Mouse (Mus musculus) left cerebral cortex, adult 9 months (tissue): Measurements from ENCODE around the gene Sh3d21.

Experiments used
- DNase-seq, 2 experiments: peaks; one replicate each; pipeline ENCODE4 v3.0.0; 2022; ENCODE audit warnings: low spot score in 2 of 2

Gene Sh3d21

GRCm38 (mm10) chr4:126109613-126110373 lies 53.5 kb downstream of the Sh3d21 start:
- DNase-seq = no peak

- no peak for DNase-seq
Observed at GRCm38 (mm10) chr4:126108061-126108740, 55.1 kb downstream of the Sh3d21 start.

- no peak for DNase-seq
Observed at GRCm38 (mm10) chr4:126105131-126105783, 58.0 kb downstream of the Sh3d21 start.

GRCm38 (mm10) chr4:126104261-126105075 lies 58.8 kb downstream of the Sh3d21 start:
- peak in 1 of 2 experiments; percentile 47 for DNase-seq

- DNase-seq = peak; percentile 95 to 97
Observed at GRCm38 (mm10) chr4:126103590-126104068, 59.7 kb downstream of the Sh3d21 start, which contains the start of gene Stk40. TSS of gene Stk40 (plus strand) at chr4:126103957.

- peak; percentile 79 to 88 for DNase-seq
Observed at GRCm38 (mm10) chr4:126103057-126103581, 60.2 kb downstream of the Sh3d21 start.

GRCm38 (mm10) chr4:126102061-126102841 lies 61.0 kb downstream of the Sh3d21 start:
- DNase-seq = peak; percentile 49 to 50

- DNase-seq = no peak
Observed at GRCm38 (mm10) chr4:126100764-126101163, 62.5 kb downstream of the Sh3d21 start.
